ENCODE assay signal across 9 mouse cellular contexts in the genomic region with DNA sequence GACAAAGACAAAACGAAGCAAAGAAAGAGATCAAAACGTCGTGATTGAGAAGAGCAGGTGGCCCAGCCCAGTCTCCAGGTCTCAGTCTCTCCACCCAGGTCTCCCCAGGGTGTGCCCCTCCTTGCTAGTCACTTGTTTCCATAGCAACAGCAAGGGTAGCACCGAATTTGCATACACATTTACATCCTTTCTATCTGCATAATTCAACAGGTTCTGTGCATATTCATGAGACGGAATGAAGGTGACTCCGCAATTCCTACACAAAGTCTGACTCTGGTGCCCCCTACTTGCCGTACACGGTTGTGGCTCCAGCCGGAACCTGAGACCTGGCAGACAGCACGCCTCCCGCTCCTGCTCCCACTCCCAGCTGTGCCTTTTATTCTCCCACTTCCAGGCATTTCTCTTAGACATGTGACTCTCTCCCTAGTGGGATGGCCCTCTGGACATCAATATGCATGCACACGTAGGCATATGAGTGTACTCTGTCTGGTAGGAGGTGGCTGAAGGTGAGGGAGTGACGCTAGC. TPM values are rescaled to one million over a fixed set of nuclear protein-coding genes. Genes with fewer than 3 reads are reported as not detected.
A peak's percentile ranks its signal among the peaks of the same experiment; 100 is the strongest.
DNase-seq lines count a peak whose midpoint lies in the region; ATAC-seq and TF ChIP-seq lines count a peak whose summit lies in the region.
"Had no signal": no experiment of that assay in that cellular context is flagged by ENCODE, and none has a peak within 500 bp of the region (broad histone marks: within the 10 kb centered on the region; RNA-seq: fewer than 3 reads in every experiment).

No protein-coding gene starts in this region.

- no peak for TF ChIP-seq POLR2A in CH12.LX (IDR thresholded peaks at IDR 0.05; ENCODE audit: low read depth, low read length)

- no peaks in the 10 kb centered on the region for H3K9me3 ChIP-seq in CH12.LX (replicated peaks; ENCODE audit: low read length)
- H3K9me3 ChIP-seq in embryonic facial prominence, embryonic 11.5 days (replicated peaks; ENCODE audit: control insufficient read depth, low read length): no peaks in the 10 kb centered on the region
- H3K9me3 ChIP-seq in heart, embryonic 12.5 days (replicated peaks): no peaks in the 10 kb centered on the region
- no peaks in the 10 kb centered on the region for H3K9me3 ChIP-seq in kidney, embryonic 15.5 days (replicated peaks)
- no peaks in the 10 kb centered on the region for H3K9me3 ChIP-seq in liver, embryonic 13.5 days (replicated peaks)
- no peaks in the 10 kb centered on the region for H3K9me3 ChIP-seq in neural tube, embryonic 11.5 days (ENCODE audit: control insufficient read depth, low read length)

- no peak overlapping the region for H3K9ac ChIP-seq in CH12.LX (ENCODE audit: insufficient read depth, low read depth)
- H3K9ac ChIP-seq in embryonic facial prominence, embryonic 11.5 days (replicated peaks; ENCODE audit: low read length): no peak overlapping the region
- 0 out of 2 replicates have a peak overlapping the region, but pooled peaks have one; percentile 16 for H3K9ac ChIP-seq in heart, embryonic 12.5 days
- H3K9ac ChIP-seq in kidney, embryonic 15.5 days: no peak overlapping the region
- no peak overlapping the region for H3K9ac ChIP-seq in liver, embryonic 13.5 days
- H3K9ac ChIP-seq in neural tube, embryonic 11.5 days (ENCODE audit: low read length): no peak overlapping the region

- H3K4me2 ChIP-seq in CH12.LX (ENCODE audit: insufficient read depth, low read depth, poor library complexity, severe bottlenecking): peak overlapping the region; percentile 33; the same call in 1 of the 2 replicates
- H3K4me2 ChIP-seq in embryonic facial prominence, embryonic 11.5 days (ENCODE audit: low read depth, low read length): 0 out of 2 replicates have a peak overlapping the region, but pooled peaks have one; percentile 8
- peak overlapping the region; percentile 47 for H3K4me2 ChIP-seq in heart, embryonic 12.5 days
- H3K4me2 ChIP-seq in kidney, embryonic 15.5 days: peak overlapping the region; percentile 37
- H3K4me2 ChIP-seq in liver, embryonic 13.5 days: no peak overlapping the region
- H3K4me2 ChIP-seq in neural tube, embryonic 11.5 days (ENCODE audit: low read depth): peak overlapping the region; percentile 28

- in situ Hi-C loops in CH12.LX (cut with MboI; ENCODE audit: low pct_ligation_motif_present, low pct_unique_long_range_greater_than_20kb, low sequenced_read_pairs): no loop called here

- DNase-seq in CH12.LX (ENCODE audit: extremely low read depth): peak; percentile 81
- DNase-seq in adrenal gland, postnatal 14 days: peak; percentile 78
- DNase-seq in embryonic facial prominence, embryonic 11.5 days (ENCODE audit: low spot score): peak; percentile 85
- DNase-seq in liver, embryonic 13.5 days: peak; percentile 47
- peak; percentile 85 for DNase-seq in neural tube, embryonic 11.5 days (ENCODE audit: low spot score)
- peak; percentile 77 for DNase-seq in thymus, postnatal 0 days (ENCODE audit: low spot score)

- no peak for TF ChIP-seq EP300 in CH12.LX (IDR thresholded peaks at IDR 0.05; ENCODE audit: low read length)

- peaks cover 0 to 14% of the 10 kb centered on the region in 2 experiments for H3K36me3 ChIP-seq in CH12.LX (replicated peaks in 1 of 2; ENCODE audit: control insufficient read depth in 1 of 2, insufficient read depth in 1 of 2, low read length in 1 of 2)
- H3K36me3 ChIP-seq in embryonic facial prominence, embryonic 11.5 days (replicated peaks; ENCODE audit: control insufficient read depth, insufficient read depth, low read depth, low read length): no peaks in the 10 kb centered on the region
- H3K36me3 ChIP-seq in heart, embryonic 12.5 days: peaks cover 8% of the 10 kb centered on the region
- H3K36me3 ChIP-seq in kidney, embryonic 15.5 days: peaks cover 15% of the 10 kb centered on the region
- peaks cover 4% of the 10 kb centered on the region for H3K36me3 ChIP-seq in liver, embryonic 13.5 days
- peaks cover 5% of the 10 kb centered on the region; the same call in 1 of the 2 replicates for H3K36me3 ChIP-seq in neural tube, embryonic 11.5 days (ENCODE audit: control insufficient read depth, insufficient read depth, low read length)

- peak; percentile 58 for ATAC-seq in embryonic facial prominence, embryonic 11.5 days (replicated peaks; ENCODE audit: insufficient number of reproducible peaks, low FRiP score, low TSS enrichment, low read depth)
- peak; percentile 45 for ATAC-seq in heart, embryonic 12.5 days (ENCODE audit: insufficient number of reproducible peaks, low FRiP score)
- peak; percentile 71 for ATAC-seq in kidney, embryonic 15.5 days (replicated peaks; ENCODE audit: low FRiP score)
- ATAC-seq in liver, embryonic 13.5 days (ENCODE audit: low read depth): peak; percentile 54
- peak; percentile 86 for ATAC-seq in neural tube, embryonic 11.5 days (ENCODE audit: insufficient read depth, low FRiP score, low TSS enrichment)

- peaks cover 12 to 30% of the 10 kb centered on the region in 2 experiments for H3K4me1 ChIP-seq in CH12.LX (ENCODE audit: control insufficient read depth in 1 of 2, insufficient read depth in 2 of 2)
- peaks cover 9% of the 10 kb centered on the region for H3K4me1 ChIP-seq in embryonic facial prominence, embryonic 11.5 days (ENCODE audit: control insufficient read depth, insufficient read depth, low read length)
- peaks cover 23% of the 10 kb centered on the region for H3K4me1 ChIP-seq in heart, embryonic 12.5 days (replicated peaks)
- peaks cover 38% of the 10 kb centered on the region for H3K4me1 ChIP-seq in kidney, embryonic 15.5 days
- peaks cover 10% of the 10 kb centered on the region for H3K4me1 ChIP-seq in liver, embryonic 13.5 days (replicated peaks)
- H3K4me1 ChIP-seq in neural tube, embryonic 11.5 days (ENCODE audit: control insufficient read depth, insufficient read depth, low read length): peaks cover 20% of the 10 kb centered on the region

- H3K4me3 ChIP-seq in CH12.LX (replicated peaks in 1 of 3; ENCODE audit: low read depth in 2 of 3, low read length in 2 of 3, poor library complexity in 1 of 3): peak overlapping the region in 1 of 3 experiments; percentile 21
- no peak overlapping the region for H3K4me3 ChIP-seq in embryonic facial prominence, embryonic 11.5 days (ENCODE audit: low read depth, low read length)
- no peak overlapping the region for H3K4me3 ChIP-seq in heart, embryonic 12.5 days
- no peak overlapping the region for H3K4me3 ChIP-seq in kidney, embryonic 15.5 days (replicated peaks)
- no peak overlapping the region for H3K4me3 ChIP-seq in liver, embryonic 13.5 days (replicated peaks)
- no peak overlapping the region for H3K4me3 ChIP-seq in neural tube, embryonic 11.5 days (ENCODE audit: low read depth, low read length)

- peaks cover 48% of the 10 kb centered on the region for H3K27me3 ChIP-seq in CH12.LX (replicated peaks)
- peaks cover 2% of the 10 kb centered on the region; the same call in 1 of the 2 replicates for H3K27me3 ChIP-seq in embryonic facial prominence, embryonic 11.5 days (ENCODE audit: control insufficient read depth, insufficient read depth, low read length)
- H3K27me3 ChIP-seq in heart, embryonic 12.5 days (replicated peaks): peaks cover 36% of the 10 kb centered on the region
- H3K27me3 ChIP-seq in kidney, embryonic 15.5 days: peaks cover 22% of the 10 kb centered on the region
- peaks cover 52% of the 10 kb centered on the region for H3K27me3 ChIP-seq in liver, embryonic 13.5 days
- no peaks in the 10 kb centered on the region for H3K27me3 ChIP-seq in neural tube, embryonic 11.5 days (ENCODE audit: control insufficient read depth, insufficient read depth, low read length)

- dilution Hi-C loops in CH12.LX (cut with MboI; ENCODE audit: extremely low pct_ligation_motif_present, extremely low pct_unique_long_range_greater_than_20kb, low sequenced_read_pairs): no loop called here

- H3K79me2 ChIP-seq in CH12.LX (replicated peaks; ENCODE audit: control insufficient read depth, extremely low read depth, insufficient read depth, poor library complexity, severe bottlenecking): no peaks in the 10 kb centered on the region

- peak in 1 of 2 experiments; percentile 69; a peak in 2 of 4 replicates for TF ChIP-seq CTCF in CH12.LX (conservative IDR thresholded peaks at IDR 0.05 in 1 of 2, IDR thresholded peaks at IDR 0.05 in 1 of 2; ENCODE audit: low read depth in 2 of 2, low read length in 2 of 2)

- TF ChIP-seq RAD21 in CH12.LX (IDR thresholded peaks at IDR 0.05; ENCODE audit: low read depth, low read length): peak; percentile 54

- no peak overlapping the region for H3K27ac ChIP-seq in CH12.LX (ENCODE audit: insufficient read depth, low read depth)
- H3K27ac ChIP-seq in embryonic facial prominence, embryonic 11.5 days (replicated peaks; ENCODE audit: low read depth, low read length): no peak overlapping the region
- no peak overlapping the region for H3K27ac ChIP-seq in heart, embryonic 12.5 days (ENCODE audit: poor library complexity, severe bottlenecking)
- no peak overlapping the region for H3K27ac ChIP-seq in kidney, embryonic 15.5 days
- H3K27ac ChIP-seq in liver, embryonic 13.5 days: no peak overlapping the region
- H3K27ac ChIP-seq in neural tube, embryonic 11.5 days (ENCODE audit: low read depth, low read length): 0 out of 2 replicates have a peak overlapping the region, but pooled peaks have one; percentile 49

- 3% methylated on average over 13 of the region's 13 CpGs for WGBS in embryonic facial prominence, embryonic 11.5 days
- WGBS in heart, embryonic 12.5 days: 2% methylated on average over 13 of the region's 13 CpGs
- 2% methylated on average over 13 of the region's 13 CpGs for WGBS in kidney, embryonic 15.5 days
- 6% methylated on average over 13 of the region's 13 CpGs for WGBS in liver, embryonic 13.5 days (ENCODE audit: insufficient replicate concordance)
- under 1% methylated on average over 13 of the region's 13 CpGs for WGBS in neural tube, embryonic 11.5 days

RNA-seq across cellular contexts. Expression of a gene that starts 6.3 kb away (rescaled TPM):
- total RNA-seq in CH12.LX (2012; rRNA removed): 65.3 and 84.1 TPM in 2 replicates
- total RNA-seq in CH12.LX (2014; rRNA removed): 62.8 and 72.8 TPM in 2 replicates
- 48.1 and 48.5 TPM in 2 replicates for polyA plus RNA-seq in CH12.LX (2012; ENCODE audit: insufficient read length, low read depth)
- total RNA-seq in adrenal gland, postnatal 14 days (2021): 30.1 and 34.1 TPM in 2 replicates
- polyA plus RNA-seq in embryonic facial prominence, embryonic 11.5 days (2014; fragmentation: Nextera tagmentation; extraction: Ambion mirVana): 89.4 and 101 TPM in 2 replicates
- polyA plus RNA-seq in heart, embryonic 12.5 days (2016; fragmentation: Nextera tagmentation; extraction: Ambion mirVana): 39.7 and 40.9 TPM in 2 replicates
- polyA plus RNA-seq in kidney, embryonic 15.5 days (2015; fragmentation: Nextera tagmentation; extraction: Ambion mirVana): 76.2 and 83.6 TPM in 2 replicates
- polyA plus RNA-seq in liver, embryonic 13.5 days (2015; fragmentation: Nextera tagmentation; extraction: Ambion mirVana): 38.6 and 40.8 TPM in 2 replicates
- 80.4 and 81.2 TPM in 2 replicates for polyA plus RNA-seq in neural tube, embryonic 11.5 days (2014; fragmentation: Nextera tagmentation; extraction: Ambion mirVana)
- 68.3 and 75.1 TPM in 2 replicates for polyA plus RNA-seq in thymus, postnatal 0 days (2015; fragmentation: Nextera tagmentation; extraction: Ambion mirVana)

RNA-seq across cellular contexts. Expression of a gene that starts 7.3 kb away (rescaled TPM):
- 4.2 and 5.7 TPM in 2 replicates for total RNA-seq in CH12.LX (2012; rRNA removed)
- 1.2 and 1.3 TPM in 2 replicates for total RNA-seq in CH12.LX (2014; rRNA removed)
- polyA plus RNA-seq in CH12.LX (2012; ENCODE audit: insufficient read length, low read depth): 4.8 and 6.9 TPM in 2 replicates
- total RNA-seq in adrenal gland, postnatal 14 days (2021): 56.9 and 60.2 TPM in 2 replicates
- polyA plus RNA-seq in embryonic facial prominence, embryonic 11.5 days (2014; fragmentation: Nextera tagmentation; extraction: Ambion mirVana): 199 and 201 TPM in 2 replicates
- 148 and 159 TPM in 2 replicates for polyA plus RNA-seq in heart, embryonic 12.5 days (2016; fragmentation: Nextera tagmentation; extraction: Ambion mirVana)
- polyA plus RNA-seq in kidney, embryonic 15.5 days (2015; fragmentation: Nextera tagmentation; extraction: Ambion mirVana): 137 and 157 TPM in 2 replicates
- polyA plus RNA-seq in liver, embryonic 13.5 days (2015; fragmentation: Nextera tagmentation; extraction: Ambion mirVana): 32.7 and 35.8 TPM in 2 replicates
- 65.9 and 82.1 TPM in 2 replicates for polyA plus RNA-seq in neural tube, embryonic 11.5 days (2014; fragmentation: Nextera tagmentation; extraction: Ambion mirVana)
- polyA plus RNA-seq in thymus, postnatal 0 days (2015; fragmentation: Nextera tagmentation; extraction: Ambion mirVana): 35.8 and 39.3 TPM in 2 replicates

RNA-seq across cellular contexts. Expression of a gene that starts 10.2 kb away (rescaled TPM):
- total RNA-seq in CH12.LX (2012; rRNA removed) (not detected in 2 replicates), CH12.LX (2014; rRNA removed) (not detected in 2 replicates)
- polyA plus RNA-seq in CH12.LX (2012; ENCODE audit: insufficient read length, low read depth): not detected in 2 replicates
- 61.2 and 63.2 TPM in 2 replicates for total RNA-seq in adrenal gland, postnatal 14 days (2021)
- polyA plus RNA-seq in embryonic facial prominence, embryonic 11.5 days (2014; fragmentation: Nextera tagmentation; extraction: Ambion mirVana): 8.8 and 9.8 TPM in 2 replicates
- 3.7 TPM in 2 replicates for polyA plus RNA-seq in heart, embryonic 12.5 days (2016; fragmentation: Nextera tagmentation; extraction: Ambion mirVana)
- 19.8 and 22.1 TPM in 2 replicates for polyA plus RNA-seq in kidney, embryonic 15.5 days (2015; fragmentation: Nextera tagmentation; extraction: Ambion mirVana)
- polyA plus RNA-seq in liver, embryonic 13.5 days (2015; fragmentation: Nextera tagmentation; extraction: Ambion mirVana): 0.38 and 0.62 TPM in 2 replicates
- 43.8 and 44.2 TPM in 2 replicates for polyA plus RNA-seq in neural tube, embryonic 11.5 days (2014; fragmentation: Nextera tagmentation; extraction: Ambion mirVana)
- polyA plus RNA-seq in thymus, postnatal 0 days (2015; fragmentation: Nextera tagmentation; extraction: Ambion mirVana): 0.26 and 0.43 TPM in 2 replicates

RNA-seq across cellular contexts. Expression of a gene that starts 15.9 kb away (rescaled TPM):
- total RNA-seq in CH12.LX (2012; rRNA removed) (130 and 133 TPM in 2 replicates), CH12.LX (2014; rRNA removed) (112 and 125 TPM in 2 replicates)
- polyA plus RNA-seq in CH12.LX (2012; ENCODE audit: insufficient read length, low read depth): 90.5 and 117 TPM in 2 replicates
- total RNA-seq in adrenal gland, postnatal 14 days (2021): 106 and 110 TPM in 2 replicates
- polyA plus RNA-seq in embryonic facial prominence, embryonic 11.5 days (2014; fragmentation: Nextera tagmentation; extraction: Ambion mirVana): 119 and 128 TPM in 2 replicates
- polyA plus RNA-seq in heart, embryonic 12.5 days (2016; fragmentation: Nextera tagmentation; extraction: Ambion mirVana): 113 and 118 TPM in 2 replicates
- polyA plus RNA-seq in kidney, embryonic 15.5 days (2015; fragmentation: Nextera tagmentation; extraction: Ambion mirVana): 128 and 132 TPM in 2 replicates
- 86.4 and 90.0 TPM in 2 replicates for polyA plus RNA-seq in liver, embryonic 13.5 days (2015; fragmentation: Nextera tagmentation; extraction: Ambion mirVana)
- polyA plus RNA-seq in neural tube, embryonic 11.5 days (2014; fragmentation: Nextera tagmentation; extraction: Ambion mirVana): 171 and 180 TPM in 2 replicates
- 180 and 181 TPM in 2 replicates for polyA plus RNA-seq in thymus, postnatal 0 days (2015; fragmentation: Nextera tagmentation; extraction: Ambion mirVana)

RNA-seq across cellular contexts. Expression of a gene that starts 23.9 kb away (rescaled TPM):
- total RNA-seq in CH12.LX (2012; rRNA removed): not detected in 2 replicates
- total RNA-seq in CH12.LX (2014; rRNA removed): not detected in 2 replicates
- not detected in 2 replicates for polyA plus RNA-seq in CH12.LX (2012; ENCODE audit: insufficient read length, low read depth)
- total RNA-seq in adrenal gland, postnatal 14 days (2021): not detected in 2 replicates
- polyA plus RNA-seq in embryonic facial prominence, embryonic 11.5 days (2014; fragmentation: Nextera tagmentation; extraction: Ambion mirVana): 0.42 TPM in 1 of 2 replicates, not detected in the other
- not detected in 2 replicates for polyA plus RNA-seq in heart, embryonic 12.5 days (2016; fragmentation: Nextera tagmentation; extraction: Ambion mirVana)
- polyA plus RNA-seq in kidney, embryonic 15.5 days (2015; fragmentation: Nextera tagmentation; extraction: Ambion mirVana): 0.12 and 0.17 TPM in 2 replicates
- polyA plus RNA-seq in liver, embryonic 13.5 days (2015; fragmentation: Nextera tagmentation; extraction: Ambion mirVana): not detected in 2 replicates
- 1.2 and 2.0 TPM in 2 replicates for polyA plus RNA-seq in neural tube, embryonic 11.5 days (2014; fragmentation: Nextera tagmentation; extraction: Ambion mirVana)
- polyA plus RNA-seq in thymus, postnatal 0 days (2015; fragmentation: Nextera tagmentation; extraction: Ambion mirVana): 0.06 TPM in 1 of 2 replicates, not detected in the other
- total RNA-seq: layer of hippocampus, postnatal 25 days had no signal
